Mouse (Mus musculus): Measurements from ENCODE around the gene Gnb3.

Gene Gnb3

DNA sequence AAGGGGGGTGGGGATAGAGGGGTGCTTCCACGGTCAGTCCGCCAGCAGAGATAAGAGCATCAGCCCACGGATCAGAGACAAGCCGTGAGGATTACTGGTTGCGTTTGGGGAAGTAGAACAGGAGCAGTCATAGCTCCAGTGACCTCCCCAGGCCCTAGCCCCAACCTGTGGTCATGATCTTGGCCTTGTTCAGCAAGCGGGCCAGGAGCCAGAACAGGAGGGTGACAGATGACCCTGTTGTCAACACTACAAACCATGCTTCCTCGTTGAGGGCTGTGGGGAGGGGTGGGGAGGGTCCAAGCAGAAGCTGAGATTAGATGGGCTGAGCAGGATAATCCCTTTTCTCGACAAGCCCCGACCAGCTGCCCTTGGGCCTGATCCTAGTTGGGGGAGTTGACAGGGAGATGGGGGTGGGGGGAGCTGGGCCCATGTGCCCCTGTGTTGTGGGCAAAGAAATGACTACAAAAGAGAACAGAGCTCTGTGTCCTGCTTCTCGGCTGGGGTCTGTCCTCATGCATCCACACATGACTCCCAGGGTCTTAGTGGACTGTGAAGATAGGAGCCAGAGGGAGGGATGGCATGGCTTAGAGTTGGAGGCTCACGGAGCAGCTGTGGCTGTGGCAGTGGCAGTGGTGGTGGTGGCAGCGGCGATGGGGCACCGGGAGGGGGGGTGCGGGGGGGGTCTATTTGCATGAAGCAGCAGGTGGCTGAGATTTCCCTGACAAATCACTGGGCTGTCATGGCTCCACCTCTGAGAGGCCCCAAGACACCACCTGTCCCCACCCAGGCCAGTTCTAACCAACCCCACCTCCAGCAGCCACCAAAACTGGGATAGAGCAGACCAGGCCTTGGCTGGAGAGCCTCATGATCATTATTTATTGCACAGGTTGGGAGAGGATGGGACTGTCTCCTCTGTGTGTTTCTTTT is at the start of gene Gnb3:
Gnb3 (minus strand) TSS at position 35 of the 927 bp plus-strand sequence.
- DNase-seq = peak; percentile 95

DNA sequence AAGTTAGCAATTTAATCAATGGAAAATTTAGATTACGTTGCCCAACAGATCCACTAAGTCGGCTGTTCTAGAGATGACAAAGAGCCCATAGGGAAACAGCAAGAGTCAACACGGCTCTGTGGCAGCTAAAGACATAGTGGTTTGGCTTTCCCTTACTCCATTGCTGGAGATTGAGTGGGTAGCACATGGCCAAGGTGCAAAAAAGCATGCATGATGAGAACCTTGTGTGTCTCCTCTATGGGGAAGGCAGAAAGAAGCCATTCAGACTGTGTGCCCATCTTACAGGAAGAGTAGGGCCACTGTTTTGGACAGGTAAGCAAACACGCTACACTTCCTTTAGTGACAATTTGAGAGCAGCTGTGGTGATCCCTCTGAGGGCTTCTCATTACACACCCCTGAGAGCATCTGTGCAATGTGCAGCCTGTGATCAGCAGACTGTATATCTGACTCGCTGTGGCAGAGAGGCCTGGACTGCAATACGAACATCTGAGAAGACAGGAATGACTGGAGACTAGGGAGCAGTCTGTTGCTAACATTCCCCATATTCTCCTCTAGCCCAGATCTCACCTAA is 48.6 kb upstream of the Gnb3 start:
- no peak for DNase-seq

DNA sequence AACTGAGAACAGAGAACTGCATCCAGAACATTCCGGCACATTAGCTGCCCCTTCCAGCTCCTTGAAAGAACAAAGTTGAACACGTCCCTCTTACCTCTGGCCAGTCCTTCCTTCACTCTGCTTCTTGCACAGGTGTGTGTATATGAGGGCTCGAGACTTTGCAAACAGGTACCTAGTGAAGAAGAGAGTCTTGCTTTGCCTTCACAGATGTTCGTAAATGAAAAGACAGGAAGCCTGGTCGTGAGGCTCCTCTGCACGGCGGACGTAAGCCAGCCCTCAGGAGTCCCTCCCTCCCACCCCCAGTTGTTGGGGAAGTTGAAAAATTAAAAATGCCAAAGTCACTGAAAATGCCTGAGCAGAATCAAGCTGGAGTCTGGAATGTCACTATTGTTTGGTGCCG is 47.9 kb upstream of the Gnb3 start, which contains the start of gene Cd4:
Cd4 (minus strand) TSS at position 236 of the 400 bp plus-strand sequence.
- DNase-seq = no peak

DNA sequence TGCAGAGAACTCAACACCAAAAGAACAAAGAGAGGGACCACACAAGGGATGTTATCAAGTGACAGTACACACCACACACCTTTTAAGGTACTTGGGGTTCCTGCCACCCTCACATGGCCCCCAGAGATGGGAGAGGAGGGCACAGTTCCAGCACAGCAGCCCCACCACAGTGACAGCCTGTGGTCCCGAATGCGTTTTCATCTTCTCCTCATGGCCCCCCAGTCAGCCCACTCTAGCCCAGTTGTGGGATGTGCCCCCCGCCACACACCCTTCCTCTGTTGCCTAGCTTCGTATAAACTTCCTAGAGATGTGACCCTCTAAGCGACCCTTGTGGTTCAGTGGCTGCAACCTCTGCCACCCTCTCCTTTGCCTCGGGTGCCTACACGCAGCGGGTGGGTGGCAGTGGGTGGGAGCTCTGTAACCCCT is 45.9 kb upstream of the Gnb3 start:
- DNase-seq = no peak

DNA sequence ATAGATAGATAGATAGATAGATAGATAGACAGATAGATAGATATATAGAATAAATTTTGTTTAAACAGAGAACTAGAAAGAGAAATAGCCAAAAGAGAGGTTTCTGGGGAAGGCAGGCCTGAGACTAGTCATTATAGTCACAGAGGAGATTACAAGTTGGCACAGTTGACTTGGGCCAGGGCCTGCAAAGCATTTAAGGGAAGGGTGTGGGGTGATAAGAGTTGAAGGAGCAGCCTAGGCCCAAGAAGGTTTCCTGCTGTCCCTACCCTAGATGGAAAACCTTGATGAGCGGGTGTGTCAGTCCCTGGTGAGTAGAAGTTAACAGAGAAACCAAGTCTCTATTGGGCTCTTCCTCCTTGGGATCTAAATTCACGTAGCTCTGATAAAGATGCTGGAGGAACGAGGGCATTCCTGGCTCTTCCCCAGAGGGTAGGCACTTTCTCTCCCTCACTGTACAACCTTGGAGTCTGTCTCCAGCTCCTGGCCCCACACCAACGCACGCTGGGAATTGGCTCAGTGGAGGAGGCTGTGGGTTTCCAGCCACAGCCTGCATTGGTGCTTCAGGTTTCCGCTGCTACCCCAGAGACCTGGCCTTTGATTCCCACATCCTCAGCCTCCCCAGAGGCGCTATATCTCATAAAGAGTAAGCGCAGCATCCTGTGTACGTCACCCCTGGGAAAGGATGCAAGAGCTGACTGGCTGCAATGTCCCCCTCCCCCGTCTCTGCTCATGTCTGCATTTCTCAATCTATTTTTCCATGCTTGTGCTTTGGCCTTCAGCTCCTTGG is 44.8 kb upstream of the Gnb3 start:
- no peak for DNase-seq

DNA sequence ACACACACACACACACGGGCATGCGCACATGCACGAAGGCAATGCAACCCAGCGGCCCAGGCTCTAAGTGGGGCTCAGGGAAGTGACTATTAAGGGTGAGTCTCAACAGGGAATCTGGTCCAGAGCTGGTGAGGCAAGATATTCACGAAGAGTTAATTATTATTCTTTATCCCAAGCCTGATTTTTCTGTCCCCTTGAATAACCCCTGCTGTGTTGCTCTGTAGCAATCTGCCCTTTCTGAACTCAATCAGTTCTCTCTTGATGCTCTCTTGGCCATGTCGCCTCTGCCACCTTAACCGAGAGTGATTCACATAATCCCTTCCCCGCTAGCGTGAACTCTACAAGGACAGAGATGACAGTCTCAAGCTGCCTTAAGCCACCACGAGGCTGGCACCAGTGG is 43.3 kb upstream of the Gnb3 start:
- DNase-seq = no peak

DNA sequence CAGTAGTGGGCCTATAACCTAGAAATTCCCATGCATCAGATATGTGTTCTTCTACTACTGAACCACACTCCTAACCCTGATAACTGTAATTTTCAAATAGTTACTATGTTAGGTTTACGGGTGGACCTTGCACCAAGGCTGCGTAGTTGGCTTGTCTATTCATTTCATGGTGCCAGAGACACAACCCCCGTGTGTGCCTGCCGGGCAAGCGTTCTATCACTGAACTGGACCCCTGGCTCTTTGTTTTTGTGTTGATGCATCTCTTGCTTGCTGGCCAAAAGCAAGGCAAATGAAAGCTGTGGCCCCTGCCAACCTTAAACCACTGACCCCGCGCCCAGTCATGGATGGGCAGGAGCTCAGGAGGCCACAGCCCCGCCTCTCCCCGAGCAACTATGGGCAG is 41.7 kb upstream of the Gnb3 start:
- no peak for DNase-seq

DNA sequence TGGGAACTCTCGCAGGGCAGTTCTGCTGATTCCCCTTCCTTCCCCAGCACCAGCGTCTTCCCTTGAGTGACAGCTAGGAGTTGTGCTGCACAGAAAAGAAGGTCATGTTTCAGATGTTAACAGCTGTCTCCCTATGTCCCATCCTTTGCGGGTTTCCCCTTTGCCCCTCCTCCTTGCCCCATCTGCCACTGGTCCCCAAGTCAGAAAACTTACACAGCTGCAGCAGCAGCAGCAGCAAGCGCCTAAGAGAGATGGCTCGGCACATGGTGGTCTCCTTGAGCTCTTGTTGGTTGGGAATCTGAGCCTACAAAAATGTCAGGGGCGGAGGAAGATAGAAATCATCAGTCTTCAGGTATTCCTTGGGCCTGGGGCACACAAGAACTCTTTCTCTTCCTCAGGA is 39.3 kb upstream of the Gnb3 start:
- no peak for DNase-seq

DNA sequence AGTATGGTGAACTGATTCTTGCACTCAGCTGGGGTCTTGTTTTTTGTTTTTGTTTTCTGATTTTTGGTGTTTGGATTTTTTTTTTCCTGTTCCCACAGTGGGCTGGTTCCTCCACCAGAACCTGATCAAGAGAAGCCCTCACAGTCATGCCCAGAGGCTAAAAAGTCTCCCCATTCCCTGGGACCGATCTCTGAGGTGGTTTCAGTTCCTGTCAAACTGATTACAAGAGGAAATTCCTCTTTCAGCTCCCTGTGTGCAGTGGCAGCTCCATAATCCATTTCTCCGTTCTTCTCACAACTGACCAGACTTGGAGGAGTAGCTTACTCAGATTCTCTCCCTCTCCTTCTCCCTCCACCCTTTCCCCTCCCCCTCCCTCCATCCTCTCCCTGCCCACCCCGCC is 34.3 kb upstream of the Gnb3 start:
- DNase-seq = no peak

DNA sequence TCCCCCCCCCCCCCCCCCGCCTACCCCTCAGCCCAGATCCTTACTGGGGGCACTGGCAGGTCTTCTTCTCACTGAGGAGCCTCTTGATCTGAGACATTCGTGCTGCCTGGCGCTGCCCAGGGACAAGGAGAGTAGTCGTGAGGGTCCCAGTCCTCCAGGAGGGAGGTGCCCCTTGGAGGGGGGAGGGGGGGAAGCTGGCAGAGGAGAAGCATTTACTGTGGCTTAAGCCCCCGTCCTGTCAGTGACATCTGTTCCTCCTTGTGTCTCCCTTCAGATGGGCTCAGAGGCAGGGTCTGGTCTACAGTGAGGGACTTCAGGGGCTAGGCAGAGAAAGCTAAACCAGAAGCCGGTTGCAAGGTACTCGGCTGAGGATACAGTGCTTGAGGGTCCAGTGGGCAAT is 26.5 kb upstream of the Gnb3 start:
- peak; percentile 65 for DNase-seq

DNA sequence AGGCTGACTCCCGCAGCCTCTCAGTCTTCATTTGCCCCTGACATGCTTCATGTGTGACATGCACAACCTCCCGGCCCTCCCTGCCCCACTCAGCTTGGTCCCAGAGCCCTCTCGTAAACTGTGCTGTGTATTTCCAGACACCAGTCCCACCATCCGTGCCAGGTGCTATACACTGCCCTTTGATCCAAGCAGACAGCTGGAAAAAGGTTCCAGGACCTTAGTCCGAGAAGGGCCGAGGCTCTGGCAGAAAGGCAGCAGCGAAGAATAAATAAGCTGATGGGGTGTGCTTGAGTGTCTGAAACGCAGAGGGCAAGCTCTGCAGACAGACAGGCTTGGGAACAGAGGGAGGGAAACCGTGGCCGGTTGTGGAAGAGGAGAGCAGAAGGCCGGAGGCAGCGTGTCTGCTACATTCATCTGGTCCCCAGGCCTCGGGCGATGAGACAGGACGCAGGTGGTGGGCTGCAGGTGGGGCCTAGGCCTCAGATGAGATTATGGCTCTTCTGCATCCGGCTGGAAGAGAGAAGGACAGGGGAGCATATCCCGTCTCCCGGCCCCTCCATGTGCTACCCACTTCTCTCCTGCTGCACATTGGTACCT is 25.8 kb upstream of the Gnb3 start:
- no peak for DNase-seq

DNA sequence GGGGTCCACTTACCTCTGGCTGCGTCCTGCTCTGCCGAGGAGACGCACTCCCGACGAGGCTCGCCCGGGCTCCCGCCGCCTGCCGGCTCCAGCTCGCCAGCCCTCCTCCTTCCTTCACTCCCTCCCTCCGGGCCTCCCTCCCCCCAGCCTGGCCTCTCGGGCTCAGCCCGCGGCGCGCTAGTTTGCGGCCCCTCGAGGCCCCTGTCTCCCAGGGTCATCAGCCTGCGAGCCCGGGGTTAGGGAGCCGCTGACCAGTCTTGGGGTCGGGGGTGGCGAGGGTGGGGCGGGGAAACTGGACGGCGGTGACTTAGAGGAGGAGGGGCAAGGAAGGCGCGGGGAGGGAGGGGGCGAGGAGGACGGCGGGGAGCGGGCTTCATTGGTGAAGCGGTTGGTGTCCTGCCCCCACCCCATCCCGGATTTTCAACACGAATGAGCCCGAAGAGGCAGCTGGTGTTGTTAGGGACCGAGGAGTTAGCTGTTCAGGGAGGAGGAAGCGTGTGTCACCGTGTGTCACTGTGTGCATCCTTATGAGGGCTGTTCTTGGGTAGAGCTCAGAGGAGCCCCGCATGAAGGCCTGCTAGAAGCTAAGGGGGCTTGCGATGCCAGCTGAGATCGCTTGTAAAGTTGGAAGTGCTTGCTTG is 23.7 kb upstream of the Gnb3 start, which contains the start of gene Gpr162:
Gpr162 (minus strand) TSS at position 326 of the 641 bp plus-strand sequence.
- peak; percentile 90 for DNase-seq

DNA sequence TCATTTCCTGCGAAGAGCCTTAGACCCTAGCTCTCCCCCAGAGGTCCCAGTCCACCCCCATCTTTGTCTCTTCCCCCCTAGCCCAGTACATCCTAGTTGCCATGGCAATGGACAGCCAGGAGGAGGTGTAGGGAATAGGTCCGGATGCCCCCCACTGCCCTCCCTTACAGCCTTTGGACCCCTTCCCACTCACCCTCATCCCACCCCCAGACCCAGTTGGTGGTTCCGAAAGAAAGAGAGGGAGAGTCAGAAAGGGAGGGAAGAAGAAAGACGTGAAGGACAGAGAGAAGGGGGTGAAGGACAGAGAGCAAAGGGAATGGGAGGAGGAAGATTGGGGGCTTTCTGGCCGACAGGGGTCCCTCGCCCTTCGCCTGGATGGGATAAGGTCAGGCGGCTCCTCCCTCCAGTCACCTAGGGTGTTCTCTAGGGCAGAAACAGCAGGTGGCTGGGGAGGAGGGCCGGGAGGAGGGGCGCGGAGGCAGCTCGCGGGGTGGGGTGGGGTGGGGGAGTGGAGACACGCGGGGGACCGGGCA is 23.1 kb upstream of the Gnb3 start:
- no peak for DNase-seq

DNA sequence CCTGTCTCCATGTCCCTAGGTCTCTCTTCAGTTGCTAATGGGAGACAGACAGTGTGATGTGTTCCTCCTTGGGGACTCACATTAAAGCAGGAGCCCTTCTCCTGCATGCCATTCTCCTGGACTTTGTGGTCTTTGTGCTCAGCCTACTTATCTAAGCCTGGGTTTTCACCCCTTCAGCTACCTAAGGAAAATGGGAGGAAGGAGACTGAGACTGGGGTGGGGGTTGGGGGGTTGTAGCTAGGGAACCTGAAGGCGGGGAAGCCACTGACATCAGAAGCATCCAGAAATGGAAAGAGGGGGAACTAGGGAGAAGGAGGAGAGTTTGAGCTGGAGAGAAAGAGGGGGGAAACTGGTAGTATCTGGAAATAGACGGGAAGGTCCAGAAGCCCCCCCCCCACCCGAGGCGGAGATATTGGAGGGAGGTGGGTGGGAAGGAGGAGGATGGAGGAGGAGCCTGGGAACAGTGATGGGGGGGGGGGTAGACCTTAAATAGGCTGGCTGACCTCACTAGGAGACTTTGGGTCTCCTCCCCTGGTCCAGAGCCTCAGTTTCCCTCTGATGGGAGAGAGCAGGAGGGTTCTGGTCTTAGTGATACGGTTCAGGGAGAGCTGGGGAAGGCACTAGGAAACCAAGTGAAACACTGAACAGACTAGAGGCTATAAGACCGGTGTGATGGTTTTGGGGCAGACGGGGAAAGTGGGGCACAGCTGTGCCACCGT is 22.5 kb upstream of the Gnb3 start:
- DNase-seq = no peak

DNA sequence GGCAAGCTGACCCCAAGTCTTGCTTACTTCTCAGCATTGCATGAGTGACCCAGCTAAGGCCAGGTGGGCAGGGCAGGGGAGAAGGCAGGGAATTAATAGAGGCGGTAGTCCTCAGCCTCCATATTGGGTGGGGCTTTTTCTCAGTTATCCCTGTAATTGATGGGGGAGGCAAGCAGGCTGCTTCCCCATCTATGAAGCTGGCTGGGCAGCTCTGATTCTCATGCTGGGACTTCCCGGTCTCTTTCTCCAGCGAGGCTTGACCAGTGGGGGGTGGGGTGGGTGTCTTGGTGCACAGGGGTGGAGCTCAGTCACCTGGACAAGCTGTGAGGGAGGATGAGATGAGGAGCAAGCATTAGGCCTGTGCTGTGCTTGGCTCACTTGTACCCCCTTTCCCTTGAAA is 21.7 kb upstream of the Gnb3 start:
- no peak for DNase-seq

DNA sequence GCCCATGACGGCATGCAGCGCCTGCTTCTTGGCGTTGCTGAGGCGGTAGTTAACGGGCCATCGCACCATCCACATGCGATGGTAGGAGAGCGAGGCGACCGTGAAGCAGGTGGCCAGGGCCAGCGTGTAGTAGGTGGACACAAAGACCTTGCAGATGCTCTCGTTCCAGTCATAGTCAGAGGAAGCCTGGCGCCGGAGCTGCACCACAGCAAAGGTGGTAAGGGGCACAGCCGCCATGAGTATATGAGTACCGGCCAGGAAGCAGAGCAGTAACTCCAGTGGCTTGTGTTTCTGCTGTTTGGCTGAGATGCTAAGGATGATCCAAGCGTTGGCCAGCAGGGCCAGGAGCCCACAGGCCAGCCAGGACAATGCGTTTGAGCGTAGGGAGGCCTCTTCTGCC is 21.2 kb upstream of the Gnb3 start:
- DNase-seq = no peak

DNA sequence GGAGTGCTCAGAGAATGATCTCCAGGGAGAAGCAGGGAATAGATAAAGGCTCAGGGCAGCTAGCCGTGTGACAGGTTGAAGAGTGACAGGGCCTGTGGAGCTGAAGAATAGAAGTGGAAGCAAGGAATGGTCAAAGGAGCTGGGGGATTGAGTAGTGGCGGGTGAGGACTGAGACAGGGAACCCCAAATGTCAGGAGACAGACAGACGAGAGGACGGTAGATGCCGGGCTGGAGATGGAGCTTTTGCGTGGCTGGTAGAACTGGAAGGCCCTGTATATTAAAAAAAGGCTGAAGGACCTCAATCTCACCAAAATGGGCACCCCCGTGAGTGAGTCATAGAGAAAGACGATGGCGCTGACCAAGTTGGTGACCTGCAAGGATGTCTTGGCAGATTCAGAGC is 20.4 kb upstream of the Gnb3 start:
- DNase-seq = no peak

DNA sequence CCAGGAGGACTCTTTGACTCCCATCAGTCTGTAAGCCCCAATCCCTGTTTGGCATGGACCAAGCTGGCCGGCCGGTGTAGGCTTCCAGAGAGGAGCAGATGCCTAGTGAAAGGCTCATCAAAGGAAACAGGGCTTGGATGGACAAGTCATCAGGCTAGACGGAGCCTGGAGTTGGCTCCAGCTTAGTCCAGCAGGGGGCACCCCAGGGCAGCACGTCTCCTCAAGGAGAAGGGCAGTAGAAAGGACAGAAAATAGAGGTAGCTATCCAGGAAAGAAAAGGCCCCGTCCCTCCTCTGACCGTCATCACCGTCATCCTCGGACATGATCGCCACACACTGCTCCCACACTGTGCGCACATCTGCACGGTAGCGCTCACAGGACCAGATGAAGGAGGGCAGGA is 19.6 kb upstream of the Gnb3 start:
- peak; percentile 89 for DNase-seq

DNA sequence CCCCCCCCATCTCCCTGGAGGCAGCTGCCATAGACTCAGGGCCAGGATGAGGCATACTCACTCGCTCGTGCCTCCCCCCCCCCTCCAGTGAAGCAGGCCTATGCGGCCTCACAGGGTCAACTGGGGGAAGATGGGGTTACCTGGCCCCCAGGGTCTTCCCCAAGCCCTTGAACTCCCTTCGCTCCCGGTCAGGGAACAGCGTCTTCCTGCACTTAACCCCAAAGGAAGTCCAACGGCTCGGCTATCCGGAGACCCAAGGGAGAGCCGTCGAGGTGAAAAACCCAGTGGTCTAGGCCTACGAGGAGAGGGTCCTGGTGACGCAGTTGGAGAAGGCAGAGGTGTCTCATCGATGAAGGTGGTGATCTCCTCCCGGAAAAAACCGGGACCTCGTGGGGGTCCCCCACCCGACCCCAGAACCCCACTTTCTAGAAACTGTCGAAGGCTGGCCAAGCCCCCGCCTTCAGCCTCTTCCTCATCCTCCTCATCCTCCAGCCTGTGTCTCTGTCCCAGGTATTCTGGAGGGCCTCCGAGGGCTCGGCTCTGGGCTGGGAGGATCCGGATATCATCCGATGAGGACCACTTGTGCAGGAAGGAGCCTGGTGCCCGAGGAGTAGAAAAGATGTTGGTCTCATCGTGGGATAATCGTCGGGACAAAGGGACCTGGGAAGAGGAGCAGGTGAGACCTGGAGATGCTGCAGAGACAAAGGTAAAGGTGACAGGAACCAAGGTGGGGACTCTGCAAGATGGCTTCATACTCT is 18.7 kb upstream of the Gnb3 start:
- DNase-seq = no peak

DNA sequence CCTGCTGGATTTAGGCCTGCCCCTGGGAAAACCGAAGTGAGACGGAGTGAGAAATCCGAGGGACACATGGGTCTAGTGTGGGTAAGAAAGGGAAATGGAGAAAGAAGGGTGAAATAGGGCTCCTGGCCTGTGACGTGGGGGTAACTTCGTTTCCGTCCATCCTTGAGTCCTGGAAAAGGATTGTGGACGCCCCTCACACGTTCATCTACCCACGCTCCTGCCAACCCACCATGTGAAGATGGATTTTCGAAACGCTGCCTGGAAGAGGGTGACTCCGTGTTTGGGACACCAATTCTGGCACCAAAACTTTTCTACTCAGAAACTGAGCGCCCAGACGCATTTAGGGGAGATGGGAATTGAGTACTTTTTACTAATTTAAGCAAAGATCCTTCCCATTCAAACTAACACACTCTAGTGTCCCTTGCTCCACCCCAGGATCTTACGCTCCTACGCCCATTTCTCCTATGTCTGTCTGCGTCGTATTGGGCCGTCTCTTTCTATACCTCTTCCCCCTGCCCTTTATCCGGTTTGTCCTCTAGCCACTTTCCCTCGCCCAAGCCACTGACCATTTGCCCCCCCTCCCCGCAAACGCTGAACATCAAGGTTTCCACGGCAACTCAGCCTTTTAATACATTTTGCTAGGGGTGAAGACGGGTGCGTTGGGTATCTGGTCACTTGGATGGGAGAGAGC is 17.9 kb upstream of the Gnb3 start:
- no peak for DNase-seq

All from retina, postnatal 1 day (tissue).